Mouse (Mus musculus) erythroblast, embryonic 14.5 days (primary cell): Measurements from ENCODE around the gene Slc17a4. TPM values are rescaled to one million over a fixed set of nuclear protein-coding genes. Genes with fewer than 3 reads are reported as not detected.

Experiments used
- H3K27me3 ChIP-seq: 2 replicates; pipeline ENCODE4 v1.6.1; 2012; ENCODE audit warnings: inconsistent platforms; ENCODE audit not compliant: control insufficient read depth
- H3K36me3 ChIP-seq: 2 replicates; pipeline ENCODE4 v1.6.1; 2012; ENCODE audit warnings: mild to moderate bottlenecking, inconsistent platforms; ENCODE audit not compliant: control insufficient read depth
- H3K4me1 ChIP-seq: 2 replicates; pipeline ENCODE4 v1.6.1; 2012; ENCODE audit warnings: inconsistent platforms; ENCODE audit not compliant: control insufficient read depth
- H3K4me3 ChIP-seq: replicated peaks from 2 replicates; pipeline ENCODE3; 2012; ENCODE audit warnings: moderate library complexity, mild to moderate bottlenecking, inconsistent platforms
- H3K9me3 ChIP-seq: 2 replicates; pipeline ENCODE4 v1.6.1; 2012; ENCODE audit warnings: low read length, inconsistent platforms, mixed read lengths; ENCODE audit not compliant: control insufficient read depth
- GATA1 ChIP-seq: IDR thresholded peaks from 2 replicates; pipeline ENCODE4 v1.6.1; 2012; ENCODE audit warnings: low read length, inconsistent platforms, mixed read lengths
- TAL1 ChIP-seq: IDR thresholded peaks from 3 replicates; pipeline ENCODE4 v1.6.1; 2012; ENCODE audit warnings: low read length, inconsistent platforms, mixed read lengths
- polyA plus RNA-seq: library from polyadenylated mRNA; stranded (reverse); fragments of >175 nt; gene quantifications from 2 replicates; pipeline ENCODE4 v1.2.3, GENCODE M21; 2012

The Slc17a4 gene
- polyA plus RNA-seq, 1 experiment: not detected

DNA sequence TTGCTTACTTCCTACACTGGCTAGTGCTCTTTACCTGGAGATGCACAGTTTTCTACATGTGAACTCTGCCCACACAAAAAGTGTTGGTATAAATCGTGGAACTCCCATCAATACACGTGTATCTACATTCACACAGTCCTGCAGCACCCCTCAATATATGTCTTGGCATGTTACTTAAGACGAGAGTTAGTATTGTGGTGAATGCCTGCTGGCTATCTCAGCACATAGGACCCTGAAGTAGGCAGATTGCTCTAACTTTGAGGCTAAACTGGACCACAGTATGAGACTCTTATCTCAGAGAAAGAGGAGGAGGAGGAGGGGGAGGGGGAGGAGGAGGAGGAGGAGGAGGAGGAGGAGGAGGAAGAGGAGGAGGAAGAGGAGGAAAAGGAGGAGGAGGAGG is 35.7 kb downstream of the Slc17a4 start:
- Histone ChIP-seq H3K9me3 (no peaks in the 10 kb centered on the region), H3K36me3 (no peaks in the 10 kb centered on the region), H3K27me3 (no peaks in the 10 kb centered on the region), H3K4me3 (no peak overlapping the region), H3K4me1 (no peaks in the 10 kb centered on the region)
- TF ChIP-seq GATA1 (no peak), TAL1 (no peak)

DNA sequence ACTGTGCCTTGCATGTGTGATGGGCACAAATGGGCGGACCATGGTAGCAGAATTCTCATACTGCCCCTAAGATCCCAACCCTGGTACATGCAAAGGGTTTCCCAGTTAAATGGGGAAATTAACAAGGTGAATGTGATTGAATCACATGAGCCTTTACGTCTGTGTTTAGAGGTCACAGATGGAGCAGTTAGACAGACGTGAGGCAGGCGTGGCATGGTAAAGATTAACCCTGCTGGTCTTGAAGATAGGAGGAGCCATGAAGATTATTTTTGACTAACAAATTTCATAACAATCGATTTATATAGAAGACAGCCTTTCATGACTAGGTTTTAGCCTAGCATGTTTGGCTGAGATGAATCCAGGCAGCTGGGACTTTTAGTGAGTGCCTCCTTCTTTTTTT is 41.7 kb downstream of the Slc17a4 start:
- Histone ChIP-seq H3K4me3 (no peak overlapping the region), H3K27me3 (no peaks in the 10 kb centered on the region), H3K4me1 (no peaks in the 10 kb centered on the region; the same call in 1 of the 2 replicates), H3K36me3 (no peaks in the 10 kb centered on the region), H3K9me3 (no peaks in the 10 kb centered on the region)
- no peak for TF ChIP-seq TAL1
- no peak for TF ChIP-seq GATA1

DNA sequence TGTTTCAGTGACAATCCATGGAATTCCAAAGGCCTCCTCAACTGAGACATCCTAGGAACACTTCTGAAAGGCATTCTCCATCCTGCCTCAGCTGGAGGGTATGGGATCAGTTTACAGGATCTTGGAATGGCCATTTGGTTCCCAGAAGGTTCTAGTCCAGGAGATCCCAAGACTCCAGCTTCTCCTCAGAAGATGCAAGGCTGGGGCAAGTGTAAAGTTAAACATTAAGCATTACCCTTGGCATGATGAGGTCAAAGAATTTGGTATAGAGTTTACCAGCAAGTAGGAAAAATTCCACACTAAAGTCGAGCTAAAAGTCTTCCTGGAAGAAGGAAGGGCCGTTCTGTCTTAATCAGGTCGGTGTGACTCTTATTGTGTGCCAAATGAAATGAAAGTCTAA is 44.8 kb downstream of the Slc17a4 start:
- TF ChIP-seq TAL1 (no peak), GATA1 (no peak)
- Histone ChIP-seq H3K9me3 (no peaks in the 10 kb centered on the region), H3K4me1 (no peaks in the 10 kb centered on the region; the same call in 1 of the 2 replicates), H3K4me3 (no peak overlapping the region), H3K36me3 (no peaks in the 10 kb centered on the region), H3K27me3 (no peaks in the 10 kb centered on the region)

DNA sequence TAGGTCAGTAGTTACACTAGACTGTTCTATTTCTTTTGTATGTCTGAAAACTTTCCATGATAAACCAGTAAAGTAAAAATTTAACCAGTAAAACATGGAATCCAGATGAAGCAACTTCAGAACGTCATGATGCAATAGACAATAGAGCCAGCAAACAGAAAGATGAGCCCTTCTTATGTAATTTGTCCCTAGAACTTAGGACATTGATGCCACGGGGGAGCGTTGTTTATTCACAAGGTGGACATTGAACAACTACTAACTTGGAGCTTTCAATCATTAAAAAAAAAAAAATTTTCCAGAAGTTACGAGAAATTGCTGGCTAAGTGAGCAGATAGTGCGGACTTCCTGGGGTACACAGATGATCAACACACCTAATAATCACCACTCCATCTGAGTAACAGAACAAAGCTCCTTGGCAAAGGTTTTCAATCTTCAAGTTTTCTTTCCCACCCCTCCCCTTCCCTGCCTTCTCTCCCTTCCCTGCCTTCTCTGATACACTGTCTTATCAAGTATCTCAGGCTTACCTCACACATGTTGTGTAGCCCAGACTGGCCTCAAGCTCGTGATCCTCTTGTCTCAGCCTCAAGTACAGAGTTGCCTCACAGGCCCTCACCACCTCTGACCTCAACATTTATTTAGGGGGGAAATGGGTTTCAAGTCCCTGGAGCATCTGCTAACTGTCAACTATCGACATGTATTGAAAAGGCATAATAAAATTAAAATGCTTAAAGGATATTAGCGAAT is 45.8 kb downstream of the Slc17a4 start:
- Histone ChIP-seq H3K27me3 (no peaks in the 10 kb centered on the region), H3K36me3 (no peaks in the 10 kb centered on the region), H3K4me3 (no peak overlapping the region), H3K4me1 (no peaks in the 10 kb centered on the region; the same call in 1 of the 2 replicates), H3K9me3 (no peaks in the 10 kb centered on the region)
- TF ChIP-seq TAL1: no peak
- TF ChIP-seq GATA1: no peak

DNA sequence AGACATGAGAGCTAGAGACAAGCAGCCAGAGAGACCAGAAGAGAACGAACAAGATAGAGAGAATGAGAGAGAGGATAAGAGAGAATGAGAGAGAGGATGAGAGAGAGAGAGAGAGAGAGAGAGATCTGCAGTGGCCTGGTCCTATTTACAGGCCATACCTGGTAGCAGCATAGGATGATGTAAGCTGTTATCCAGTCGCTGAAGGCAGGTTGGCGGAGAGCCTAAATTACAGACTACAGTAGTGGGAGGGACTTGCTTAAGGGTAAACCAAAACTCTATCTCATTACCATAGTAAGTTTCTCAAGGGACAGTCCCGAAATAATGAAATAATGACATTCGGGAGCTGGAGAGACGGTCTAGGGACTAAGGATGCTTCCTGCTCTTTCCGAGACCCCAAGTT is 47.4 kb downstream of the Slc17a4 start, which contains the start of gene Slc17a1:
Gene Slc17a1 (plus strand): TSS at position 346 of the 400 bp plus-strand sequence.
- Histone ChIP-seq H3K36me3 (no peaks in the 10 kb centered on the region), H3K4me1 (no peaks in the 10 kb centered on the region), H3K4me3 (no peak within 1 kb of the TSS), H3K27me3 (no peaks in the 10 kb centered on the region), H3K9me3 (no peaks in the 10 kb centered on the region)
- TF ChIP-seq GATA1 (no peak), TAL1 (no peak)

DNA sequence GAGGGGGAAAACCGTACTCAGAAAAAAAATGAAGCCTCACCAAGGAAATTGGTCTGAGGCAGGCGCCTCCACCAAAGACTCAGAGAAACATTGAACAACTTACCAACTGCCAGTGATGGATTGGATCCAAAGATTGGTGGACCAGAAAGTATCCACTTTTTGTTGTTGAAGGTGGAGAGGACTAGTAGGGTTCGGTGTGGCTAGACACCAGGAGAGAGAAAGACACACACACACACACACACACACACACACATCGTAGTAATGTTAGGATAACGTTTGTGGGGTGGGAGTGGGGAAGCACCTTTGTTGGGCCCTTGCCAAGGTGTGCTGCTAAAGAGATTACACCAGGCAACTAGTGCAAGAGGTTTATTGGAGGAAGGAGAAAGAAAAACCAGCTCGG is 47.8 kb downstream of the Slc17a4 start:
- TF ChIP-seq TAL1: no peak
- TF ChIP-seq GATA1: no peak
- Histone ChIP-seq H3K4me1 (no peaks in the 10 kb centered on the region), H3K4me3 (no peak overlapping the region), H3K27me3 (no peaks in the 10 kb centered on the region), H3K36me3 (no peaks in the 10 kb centered on the region), H3K9me3 (no peaks in the 10 kb centered on the region)

DNA sequence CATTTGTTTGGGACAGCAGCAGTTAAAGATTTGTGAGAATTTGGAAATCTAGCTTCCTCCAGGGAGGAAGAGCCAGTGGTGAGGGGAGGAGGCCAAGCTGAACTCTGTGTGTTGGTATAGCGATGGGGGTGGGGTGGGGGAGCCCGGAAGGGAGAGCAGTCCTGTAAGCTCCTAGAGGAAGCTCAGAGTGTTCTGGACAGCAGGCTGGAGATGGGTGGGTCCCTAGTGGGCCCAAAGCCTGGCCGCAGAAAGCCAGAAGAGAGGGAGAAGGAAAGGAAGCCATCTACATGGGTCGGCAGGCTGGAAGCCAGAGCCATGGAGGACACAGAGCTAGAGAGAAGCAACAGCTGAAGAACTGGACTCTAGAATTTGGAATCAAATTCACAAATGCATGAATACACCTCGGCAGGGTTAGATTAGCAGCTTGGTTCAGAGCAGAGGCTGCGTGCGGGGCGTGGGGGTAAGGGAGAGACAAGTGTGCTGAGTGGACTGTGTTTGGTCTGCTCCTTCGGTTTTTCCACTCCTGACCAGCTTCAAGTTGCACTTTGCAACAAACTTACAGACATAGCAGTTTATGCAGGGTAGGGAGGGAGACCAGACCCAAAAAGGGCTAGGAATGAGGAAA is 48.6 kb downstream of the Slc17a4 start:
- Histone ChIP-seq H3K4me3 (no peak overlapping the region), H3K9me3 (no peaks in the 10 kb centered on the region), H3K36me3 (no peaks in the 10 kb centered on the region), H3K27me3 (no peaks in the 10 kb centered on the region), H3K4me1 (no peaks in the 10 kb centered on the region)
- TF ChIP-seq GATA1 (no peak), TAL1 (no peak)

DNA sequence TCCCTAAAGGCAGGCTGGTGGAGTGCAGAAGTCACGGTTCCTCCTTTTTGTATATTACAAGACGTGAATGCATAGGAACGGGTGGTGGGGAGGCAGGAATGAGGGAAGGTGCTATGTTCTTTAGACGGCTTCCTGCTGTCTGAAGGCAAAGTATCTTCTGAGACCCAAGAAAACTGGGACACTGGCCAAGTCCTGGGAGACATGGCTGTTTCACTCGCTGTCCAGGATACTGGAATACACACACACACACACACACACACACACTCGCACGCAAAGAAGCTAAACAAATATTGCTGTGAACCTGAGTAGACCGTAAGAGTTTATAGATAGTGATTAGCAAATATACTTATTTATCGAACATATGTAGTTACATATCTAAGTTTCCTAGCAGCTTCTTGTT is 50.1 kb downstream of the Slc17a4 start:
- Histone ChIP-seq H3K9me3 (no peaks in the 10 kb centered on the region), H3K4me1 (no peaks in the 10 kb centered on the region), H3K36me3 (no peaks in the 10 kb centered on the region), H3K4me3 (no peak overlapping the region), H3K27me3 (no peaks in the 10 kb centered on the region)
- TF ChIP-seq TAL1: no peak
- no peak for TF ChIP-seq GATA1

DNA sequence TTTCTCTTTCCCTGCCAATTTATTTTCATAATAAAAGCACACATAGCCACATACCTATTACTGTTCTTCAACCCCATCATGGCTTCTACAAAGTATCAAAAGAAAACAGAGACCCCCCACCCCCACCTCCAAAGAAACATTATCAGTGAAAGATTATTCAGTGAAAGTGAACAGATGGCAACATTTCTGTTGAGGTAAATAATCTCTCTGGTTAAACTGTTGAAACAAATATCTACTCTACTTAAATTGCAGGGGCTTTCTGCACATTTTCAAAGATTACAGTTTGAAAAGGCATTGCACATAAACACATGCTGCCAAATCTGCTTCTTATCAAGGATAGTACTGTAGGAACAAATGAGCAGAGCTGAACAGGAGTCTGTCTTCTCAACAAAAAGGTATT is 53.0 kb downstream of the Slc17a4 start:
- H3K9me3 ChIP-seq: no peaks in the 10 kb centered on the region
- no peak for TF ChIP-seq GATA1
- TF ChIP-seq TAL1: no peak
- no peak overlapping the region for H3K4me3 ChIP-seq
- no peaks in the 10 kb centered on the region for H3K27me3 ChIP-seq
- H3K4me1 ChIP-seq: no peaks in the 10 kb centered on the region
- no peaks in the 10 kb centered on the region for H3K36me3 ChIP-seq
